Mouse (Mus musculus) thymus, postnatal 0 days (tissue): ENCODE data around the gene Jak3. TPM values are rescaled to one million over a fixed set of nuclear protein-coding genes. Genes with fewer than 3 reads are reported as not detected.
"Not testable (repeated sequence)": the region's sequence is repeated elsewhere in the genome, so short reads cannot be mapped to it uniquely, and the experiment has no call there.

Experiments used
- DNase-seq: peaks from one replicate; pipeline ENCODE4 v3.0.0-alpha.2; 2015; ENCODE audit warnings: low spot score
- polyA plus RNA-seq: library from polyadenylated mRNA; unstranded; fragments of >200 nt; fragmentation: Nextera tagmentation; extraction: Ambion mirVana; gene quantifications from 2 replicates; pipeline ENCODE4 v1.2.1, GENCODE M21; 2015

Jak3 gene
- polyA plus RNA-seq, 1 experiment from 2014 or later, result 17.0 TPM

DNA sequence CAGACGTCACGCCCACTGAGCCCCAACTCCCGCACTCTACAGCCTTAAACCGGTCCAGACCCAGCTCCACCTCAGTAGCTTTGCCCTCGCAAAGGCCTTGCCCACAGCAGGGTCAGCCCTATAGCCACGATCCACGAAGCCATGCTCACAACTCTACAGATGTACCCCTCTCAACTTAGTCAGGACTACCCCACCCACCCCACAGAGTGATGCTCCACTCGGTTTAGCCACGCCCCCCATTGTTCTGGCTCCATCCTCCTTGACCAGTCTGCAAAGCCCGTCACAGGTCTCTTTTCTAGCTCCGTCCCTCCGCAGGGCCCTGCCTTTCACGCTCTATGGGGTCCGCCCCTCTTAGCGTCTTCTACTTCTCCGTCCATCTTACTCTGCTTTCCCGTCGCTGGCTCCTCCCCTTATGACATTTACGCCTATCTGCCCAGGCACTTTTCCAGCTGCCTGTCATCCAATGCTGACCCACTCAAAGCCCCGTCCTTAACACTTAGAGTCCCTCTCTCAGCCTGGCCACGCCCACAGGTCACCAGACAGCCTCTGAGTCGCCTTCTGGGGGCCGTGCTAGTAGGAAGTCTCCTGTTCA is 10.1 kb downstream of the Jak3 start:
- no peak for DNase-seq

- DNase-seq, result no peak
These were observed 11.5 kb downstream of the Jak3 start for GRCm38 (mm10) chr8:71687616-71688015.

DNA sequence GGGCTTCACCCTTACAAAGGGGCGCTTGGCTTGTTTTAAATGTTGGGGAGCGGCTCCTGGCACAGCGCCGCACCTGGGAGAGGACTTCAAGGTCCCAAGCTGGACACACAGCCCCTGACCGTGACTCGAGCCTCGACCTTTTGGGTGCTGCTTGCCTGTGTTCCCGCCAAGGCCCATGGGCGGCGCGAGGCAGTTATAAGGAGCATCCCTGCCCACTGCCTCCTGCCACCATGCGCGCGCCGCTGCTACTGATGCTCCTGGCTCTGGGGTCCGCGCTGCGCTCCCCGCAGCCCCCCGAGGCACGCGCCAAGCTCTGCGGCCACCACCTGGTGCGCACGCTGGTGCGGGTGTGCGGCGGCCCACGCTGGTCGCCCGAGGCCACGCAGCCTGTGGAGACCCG is 12.9 kb downstream of the Jak3 start, which contains the start of gene Insl3:
Gene Insl3, plus strand, starts transcription at position 187 of the 400 bp plus-strand sequence.
- no peak for DNase-seq

- peak; percentile 69 for DNase-seq
These were observed 16.4 kb downstream of the Jak3 start for GRCm38 (mm10) chr8:71692509-71692908.

DNA sequence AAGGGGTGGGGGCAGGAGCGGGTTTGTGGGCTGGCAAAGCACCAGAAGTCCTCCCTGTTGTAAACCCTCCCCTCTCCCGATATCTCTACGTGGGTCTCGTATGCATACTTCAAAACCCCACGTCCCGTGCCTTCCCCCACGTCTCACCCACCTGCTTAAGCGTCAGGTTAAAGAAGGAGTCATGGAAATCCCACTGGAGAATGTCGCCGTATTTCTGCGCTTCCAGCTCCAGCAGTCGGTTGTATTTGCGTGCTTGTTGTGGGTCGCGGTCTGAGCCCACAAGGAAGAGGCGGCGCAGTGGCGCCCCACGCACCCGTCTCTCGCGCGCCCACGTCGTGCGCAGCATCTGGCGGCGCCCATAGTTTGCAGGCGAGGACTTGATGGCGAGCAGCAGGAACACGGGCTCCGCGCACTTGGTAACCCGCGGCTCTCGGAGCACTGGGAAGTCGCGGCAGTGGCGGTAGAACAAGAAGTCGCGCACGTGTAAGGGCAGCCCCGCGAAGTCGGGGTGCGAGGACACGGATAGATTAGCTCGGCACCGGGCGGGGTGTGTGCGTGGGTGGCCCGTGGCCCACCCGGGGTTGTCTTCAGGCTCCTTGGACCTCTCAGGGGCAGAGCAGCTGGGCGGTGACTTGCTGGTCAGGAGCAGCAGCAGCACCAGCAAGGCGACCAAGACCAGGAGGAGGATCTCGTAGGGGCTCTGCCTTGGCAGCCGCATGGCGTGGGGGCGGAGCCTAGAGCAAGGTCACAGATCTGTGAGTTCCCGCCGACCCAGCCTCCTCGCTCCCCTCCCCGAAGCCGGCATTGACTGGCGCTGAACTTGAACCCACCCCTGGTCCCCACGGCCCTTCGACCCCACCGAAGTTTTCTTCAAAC is 17.3 kb downstream of the Jak3 start:
- DNase-seq, result no peak

GRCm38 (mm10) chr8:71695456-71695855 is 19.4 kb downstream of the Jak3 start:
- not testable (repeated sequence) for DNase-seq

DNA sequence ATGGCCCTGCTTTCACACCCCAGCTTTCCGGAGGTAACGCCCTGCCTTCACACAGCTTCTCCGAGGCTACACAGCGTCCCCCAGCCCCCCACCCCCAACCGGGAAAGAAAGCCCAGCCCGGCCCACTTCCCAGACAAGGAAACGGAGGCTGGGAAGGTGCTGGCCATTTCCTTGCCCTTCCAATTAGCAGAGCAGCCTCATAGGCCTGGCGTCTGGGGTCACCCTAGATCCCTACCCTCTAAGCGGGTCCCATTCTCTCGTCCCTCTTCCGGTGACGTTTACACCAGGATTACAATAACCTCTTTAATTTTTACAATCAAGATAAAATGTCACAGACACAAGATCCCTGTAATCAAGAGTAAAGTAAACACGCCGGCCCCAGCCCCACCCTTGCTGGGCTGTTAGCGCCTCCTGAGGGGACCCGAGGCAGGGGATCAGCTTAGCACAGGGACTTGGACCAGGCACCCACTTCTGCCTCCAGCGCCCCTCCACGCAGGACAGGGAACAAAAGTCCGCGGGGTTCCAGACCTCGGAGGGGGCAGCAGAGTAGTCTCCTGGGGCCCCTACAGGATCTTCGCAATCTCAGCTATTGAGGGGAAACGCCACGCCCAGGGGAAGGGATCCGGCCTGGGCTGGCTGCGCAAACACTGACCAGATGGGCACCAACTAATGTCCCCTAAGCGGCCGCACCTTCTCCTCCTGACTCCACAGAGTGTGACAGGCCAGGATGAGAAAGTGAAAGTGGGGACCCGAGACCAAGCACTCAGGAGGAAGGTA is 24.6 kb downstream of the Jak3 start:
- DNase-seq, result no peak

- no peak for DNase-seq
These were observed 25.5 kb downstream of the Jak3 start, which contains the start of gene B3gnt3 for GRCm38 (mm10) chr8:71701414-71702086. Gene B3gnt3, minus strand, starts transcription at chr8:71701789.

DNA sequence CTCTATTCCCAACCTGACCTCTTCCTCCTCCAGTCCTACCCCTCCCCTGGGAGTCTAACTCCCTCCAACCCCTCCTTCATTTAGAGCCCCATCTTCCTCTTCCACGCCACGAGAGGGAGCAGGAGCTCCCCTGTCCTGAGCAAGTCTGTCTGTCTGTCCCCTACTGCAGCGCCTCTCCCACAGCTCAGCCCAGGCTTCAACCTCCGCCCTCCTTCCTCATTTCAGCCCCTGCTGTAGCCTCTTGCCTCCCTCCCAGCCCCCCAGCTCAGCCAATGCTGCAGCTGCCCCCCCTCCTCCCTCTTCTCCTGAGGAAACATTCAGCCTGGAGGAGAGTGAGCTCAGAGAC is 26.0 kb downstream of the Jak3 start:
- DNase-seq, result no peak

GRCm38 (mm10) chr8:71702923-71703322 is 26.8 kb downstream of the Jak3 start:
- DNase-seq, result no peak

DNA sequence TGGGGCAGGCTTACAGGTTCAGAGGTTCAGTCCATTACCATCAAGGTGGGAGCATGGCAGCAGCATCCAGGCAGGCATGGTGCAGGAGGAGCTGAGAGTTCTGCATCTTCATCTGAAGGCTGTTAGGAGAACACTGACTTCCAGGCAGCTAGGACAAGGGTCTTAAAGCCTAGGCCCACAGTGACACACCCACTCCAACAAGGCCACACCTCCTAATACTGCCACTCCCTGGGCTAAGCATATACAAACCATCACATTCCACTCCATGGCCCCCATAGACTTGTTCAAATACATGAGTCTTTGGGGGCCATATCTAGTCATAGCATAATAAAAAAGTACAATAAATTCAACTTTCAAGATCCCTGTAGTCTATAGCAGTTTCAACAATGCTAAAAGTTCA is 27.3 kb downstream of the Jak3 start:
- DNase-seq, result not testable (repeated sequence)

- peak; percentile 73 for DNase-seq
These were observed 31.8 kb downstream of the Jak3 start for GRCm38 (mm10) chr8:71707874-71708273.

DNA sequence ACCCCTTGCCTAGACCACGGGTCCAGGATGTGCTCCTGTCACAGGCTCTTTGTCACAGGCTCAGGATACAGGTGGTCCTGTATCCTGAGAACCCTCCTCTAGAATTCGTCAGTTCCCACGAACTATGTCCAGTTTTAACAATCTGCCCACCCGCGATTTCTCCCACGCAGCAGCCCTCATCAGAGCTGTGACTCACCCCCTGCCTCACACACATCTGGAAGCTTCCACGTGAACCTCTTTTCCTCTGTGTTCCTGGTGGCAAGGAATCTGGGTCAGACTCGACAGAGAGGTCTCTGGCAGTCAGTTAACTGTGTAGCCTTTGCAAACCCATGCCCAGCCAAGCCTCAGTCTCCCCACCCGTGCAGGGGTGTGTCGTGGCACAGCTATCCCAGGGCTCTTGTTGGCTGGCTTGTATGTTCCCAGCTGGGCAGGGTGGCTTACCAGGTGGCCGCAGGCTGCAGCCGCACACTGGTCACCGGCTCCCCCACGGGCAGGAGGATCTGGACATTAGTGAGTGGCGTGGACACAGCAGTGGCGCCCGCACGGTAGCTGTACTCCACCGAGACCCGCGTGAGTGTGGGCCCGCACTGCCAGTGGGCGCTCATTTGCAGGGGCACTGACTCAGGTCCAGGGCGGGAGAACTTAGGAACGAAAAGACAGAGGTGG is 33.2 kb downstream of the Jak3 start:
- DNase-seq, result no peak

- peak; percentile 52 for DNase-seq
These were observed 33.8 kb downstream of the Jak3 start for GRCm38 (mm10) chr8:71709800-71710446.

- DNase-seq, result no peak
These were observed 35.5 kb downstream of the Jak3 start for GRCm38 (mm10) chr8:71711574-71711973.

- DNase-seq, result no peak
These were observed 39.4 kb downstream of the Jak3 start for GRCm38 (mm10) chr8:71715531-71715930.

DNA sequence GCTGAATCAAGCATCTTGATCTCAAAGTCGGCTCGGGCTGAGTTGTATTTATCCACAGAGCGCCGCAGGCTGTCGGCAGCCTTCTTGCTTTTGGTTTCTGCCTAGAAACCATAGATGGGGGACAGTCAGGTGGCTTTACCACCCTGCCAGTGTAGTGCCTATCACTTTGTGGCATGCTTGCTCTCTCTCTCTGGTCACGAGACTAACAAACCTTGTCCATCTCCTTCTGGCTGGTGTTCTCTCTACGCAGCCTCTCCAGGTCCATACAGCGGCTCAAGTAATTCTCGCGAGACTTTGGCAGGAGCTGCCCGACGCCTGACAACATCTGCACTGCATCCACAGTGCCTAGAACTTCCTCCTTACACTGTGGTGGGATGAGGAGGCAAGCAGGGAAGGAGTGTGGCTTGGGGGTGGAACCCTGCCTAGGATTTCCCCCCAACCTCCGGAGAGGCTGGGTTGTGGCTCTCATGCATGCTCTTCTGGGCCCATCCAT is 40.5 kb downstream of the Jak3 start:
- no peak for DNase-seq

- no peak for DNase-seq
These were observed 41.0 kb downstream of the Jak3 start for GRCm38 (mm10) chr8:71717096-71717495.

- DNase-seq, result no peak
These were observed 42.2 kb downstream of the Jak3 start for GRCm38 (mm10) chr8:71718252-71718651.

DNA sequence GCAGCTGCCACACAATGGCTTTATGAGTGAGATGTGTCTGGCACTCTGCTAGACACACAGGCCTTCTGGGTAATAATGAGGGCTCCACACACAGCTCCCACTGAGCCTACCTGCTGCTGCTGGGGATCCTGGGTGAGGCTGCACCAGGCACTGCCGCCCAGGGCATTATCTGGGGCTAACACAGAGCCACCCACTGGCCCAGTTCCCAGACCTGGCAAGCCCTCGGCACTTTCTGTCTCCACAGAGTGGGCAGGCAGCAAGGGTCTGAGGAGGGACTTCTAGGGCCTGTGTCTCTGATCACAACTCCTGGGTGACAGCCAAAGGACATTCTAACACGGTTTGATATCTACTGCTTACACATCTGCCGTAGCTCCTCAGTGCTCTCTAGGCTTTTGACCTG is 43.1 kb downstream of the Jak3 start:
- DNase-seq, result no peak
